ENCODE assay signal across 11 mouse cellular contexts in genomic region chr5:101713064-101713613, GRCm38 (mm10). TPM values are rescaled to one million over a fixed set of nuclear protein-coding genes. Genes with fewer than 3 reads are reported as not detected.
DNase-seq lines count a peak whose midpoint lies in the region; ATAC-seq and TF ChIP-seq lines count a peak whose summit lies in the region.
"Had no signal": no experiment of that assay in that cellular context is flagged by ENCODE, and none has a peak within 500 bp of the region (broad histone marks: within the 10 kb centered on the region; RNA-seq: fewer than 3 reads in every experiment).

No protein-coding gene starts in this region.

- no peaks in the 10 kb centered on the region for H3K4me1 ChIP-seq in forebrain, postnatal 0 days (ENCODE audit: insufficient read depth)
- H3K4me1 ChIP-seq in forebrain, embryonic 15.5 days, result no peaks in the 10 kb centered on the region
- no peaks in the 10 kb centered on the region for H3K4me1 ChIP-seq in lung, adult 2 months (ENCODE audit: control insufficient read depth, insufficient read depth, low read length)
- H3K4me1 ChIP-seq: embryonic facial prominence, embryonic 12.5 days; heart, embryonic 13.5 days had no signal

- ATAC-seq in forebrain, postnatal 0 days, result no peak
- ATAC-seq in forebrain, embryonic 15.5 days (replicated peaks), result no peak

- H3K4me2 ChIP-seq in forebrain, postnatal 0 days (ENCODE audit: low read depth), result no peak overlapping the region
- H3K4me2 ChIP-seq in forebrain, embryonic 15.5 days (replicated peaks), result no peak overlapping the region
- H3K4me2 ChIP-seq: embryonic facial prominence, embryonic 12.5 days; heart, embryonic 13.5 days had no signal

- no peak overlapping the region for H3K9ac ChIP-seq in forebrain, postnatal 0 days
- no peak overlapping the region for H3K9ac ChIP-seq in forebrain, embryonic 15.5 days (replicated peaks)
- H3K9ac ChIP-seq: embryonic facial prominence, embryonic 12.5 days; heart, embryonic 13.5 days had no signal

- H3K27me3 ChIP-seq in forebrain, postnatal 0 days (ENCODE audit: insufficient read depth, low read length), result no peaks in the 10 kb centered on the region
- H3K27me3 ChIP-seq in forebrain, embryonic 15.5 days, result no peaks in the 10 kb centered on the region
- H3K27me3 ChIP-seq: embryonic facial prominence, embryonic 12.5 days; heart, embryonic 13.5 days had no signal

- 80% methylated on average over 6 of the region's 6 CpGs for WGBS in forebrain, postnatal 0 days
- 72% methylated on average over 6 of the region's 6 CpGs for WGBS in forebrain, embryonic 15.5 days
- 73% methylated on average over 6 of the region's 6 CpGs for WGBS in lung, adult 2 months

- no peak for TF ChIP-seq POLR2A in lung, adult 2 months (IDR thresholded peaks at IDR 0.05; ENCODE audit: borderline replicate concordance, extremely low read depth, low read depth, low read length)
- TF ChIP-seq POLR2A in brain, embryonic 14.5 days (IDR thresholded peaks at IDR 0.05; ENCODE audit: borderline replicate concordance, extremely low read depth, insufficient read depth, insufficient read length, poor library complexity, severe bottlenecking), result no peak

- H3K36me3 ChIP-seq in forebrain, postnatal 0 days (ENCODE audit: insufficient read depth), result no peaks in the 10 kb centered on the region
- H3K36me3 ChIP-seq in forebrain, embryonic 15.5 days, result no peaks in the 10 kb centered on the region
- H3K36me3 ChIP-seq: embryonic facial prominence, embryonic 12.5 days; heart, embryonic 13.5 days had no signal

- peak; percentile 52 for TF ChIP-seq CTCF in forebrain, postnatal 0 days (IDR thresholded peaks at IDR 0.05; ENCODE audit: low read depth)
- peak; percentile 39; the same call in 1 of the 2 replicates for TF ChIP-seq CTCF in lung, adult 2 months (IDR thresholded peaks at IDR 0.05; ENCODE audit: insufficient read depth, low read length)
- peak; percentile 28; the same call in 1 of the 2 replicates for TF ChIP-seq CTCF in brain, embryonic 14.5 days (IDR thresholded peaks at IDR 0.05; ENCODE audit: borderline replicate concordance, extremely low read depth, insufficient read depth, insufficient read length)

- H3K4me3 ChIP-seq in forebrain, postnatal 0 days (ENCODE audit: low read depth, low read length), result no peak overlapping the region
- H3K4me3 ChIP-seq in forebrain, embryonic 15.5 days, result no peak overlapping the region
- no peak overlapping the region for H3K4me3 ChIP-seq in lung, adult 2 months (replicated peaks; ENCODE audit: extremely low read depth, low read depth, low read length)
- H3K4me3 ChIP-seq: embryonic facial prominence, embryonic 12.5 days; heart, embryonic 13.5 days had no signal

- H3K27ac ChIP-seq in forebrain, postnatal 0 days (ENCODE audit: low read depth, low read length), result no peak overlapping the region
- H3K27ac ChIP-seq in forebrain, embryonic 15.5 days (replicated peaks), result no peak overlapping the region
- H3K27ac ChIP-seq: embryonic facial prominence, embryonic 12.5 days; heart, embryonic 13.5 days had no signal

- H3K9me3 ChIP-seq in forebrain, postnatal 0 days (ENCODE audit: low read length), result no peaks in the 10 kb centered on the region
- H3K9me3 ChIP-seq in forebrain, embryonic 15.5 days, result no peaks in the 10 kb centered on the region
- H3K9me3 ChIP-seq: embryonic facial prominence, embryonic 12.5 days; heart, embryonic 13.5 days had no signal

- DNase-seq in forebrain, postnatal 0 days, result no peak
- DNase-seq in lung, adult 2 months, result no peak
- DNase-seq in lung, postnatal 10 days, result no peak
- DNase-seq in brain, embryonic 14.5 days (ENCODE audit: low read depth), result no peak
- DNase-seq in lung, postnatal 14 days, result peak; percentile 10
- DNase-seq in thymus, adult 18-20 months, result no peak
- DNase-seq in heart, postnatal 4 days, result no peak
- DNase-seq: thymus, postnatal 4 days had no signal

RNA-seq across cellular contexts. Expression of gene Nkx6-1, which starts 48.3 kb away (rescaled TPM):
- 0.24 TPM in 1 of 2 replicates, not detected in the other for total RNA-seq in forebrain, postnatal 0 days (2014; rRNA removed)
- 0.10 and 0.29 TPM in 2 replicates for polyA plus RNA-seq in forebrain, postnatal 0 days (2015; fragmentation: Nextera tagmentation; extraction: Ambion mirVana)
- polyA plus RNA-seq in forebrain, embryonic 15.5 days (2015; fragmentation: Nextera tagmentation; extraction: Ambion mirVana), result 0.18 and 0.32 TPM in 2 replicates
- polyA plus RNA-seq in lung, adult 2 months (2012; rRNA removed), result 0.15 and 0.77 TPM in 2 replicates
- 3.3 and 9.3 TPM in 2 replicates for polyA plus RNA-seq in brain, embryonic 14.5 days (2012; rRNA removed)
- not detected for total RNA-seq in heart, postnatal 4 days (2021)

RNA-seq across cellular contexts. Expression of gene Cds1, which starts 51.8 kb away (rescaled TPM):
- total RNA-seq in forebrain, postnatal 0 days (2014; rRNA removed), result 11.8 and 13.5 TPM in 2 replicates
- polyA plus RNA-seq in forebrain, postnatal 0 days (2015; fragmentation: Nextera tagmentation; extraction: Ambion mirVana), result 6.5 and 9.6 TPM in 2 replicates
- 4.0 and 4.6 TPM in 2 replicates for polyA plus RNA-seq in forebrain, embryonic 15.5 days (2015; fragmentation: Nextera tagmentation; extraction: Ambion mirVana)
- 23.6 TPM in 2 replicates for polyA plus RNA-seq in lung, adult 2 months (2012; rRNA removed)
- 4.6 and 7.8 TPM in 2 replicates for polyA plus RNA-seq in brain, embryonic 14.5 days (2012; rRNA removed)
- total RNA-seq in heart, postnatal 4 days (2021), result 1 to 10 TPM; 2.2 to 3.8 TPM
